Mouse (Mus musculus) left cerebral cortex, postnatal 36 days (tissue): ENCODE data around the gene Slc2a3. TPM values are rescaled to one million over a fixed set of nuclear protein-coding genes. Genes with fewer than 3 reads are reported as not detected.

Source experiments
- DNase-seq, 2 experiments: peaks; one replicate each; pipeline ENCODE4 v3.0.0; 2021 to 2022; ENCODE audit warnings: low spot score in 2 of 2, mixed read lengths in 1 of 2
- intact Hi-C: fragments of 180-260 bp; cut with DNase I; formaldehyde crosslinking; loops from one replicate; pipeline ENCODE4 v1.15.1; 2025
- total RNA-seq, 2 experiments: library from RNA; stranded (reverse); gene quantifications; 2 replicates each; pipeline ENCODE4 v1.2.3; 2021

Gene Slc2a3
- total RNA-seq: 100 to 1,000 TPM; 125 to 138 TPM

GRCm38 (mm10) chr6:122801301-122801800, at the start of gene Slc2a3:
TSS of gene Slc2a3 (minus strand) at chr6:122801640.
- peak; percentile 75 to 80 for DNase-seq
- intact Hi-C loops: loop anchor here (5.0 kb wide), 1 partner anchor 59 kb away; no protein-coding TSS in a partner anchor

DNA sequence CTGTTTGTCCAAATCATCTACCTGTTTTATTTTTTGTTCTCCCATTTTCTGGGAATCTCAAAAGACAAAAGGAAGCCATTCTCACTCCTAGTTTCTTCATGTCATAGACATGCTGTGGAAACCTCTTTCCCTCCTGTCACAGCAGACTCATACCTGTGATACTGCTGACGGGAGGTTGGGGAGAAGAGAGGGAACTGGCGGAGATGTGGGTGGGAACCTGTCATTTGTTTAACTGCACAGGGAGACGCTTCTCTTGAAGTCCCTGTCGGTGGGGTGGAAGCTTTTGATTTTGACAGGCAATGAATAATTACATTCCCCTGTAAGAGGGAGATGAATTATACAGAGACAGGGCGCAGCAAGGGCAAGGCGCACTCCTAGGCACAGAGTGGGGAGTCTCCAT, 42.3 kb upstream of the Slc2a3 start:
- DNase-seq: no peak
- intact Hi-C loops: no loop called here

- intact Hi-C loops: no loop called here
- DNase-seq: no peak
Measured at GRCm38 (mm10) chr6:122837539-122837938, 36.1 kb upstream of the Slc2a3 start.

DNA sequence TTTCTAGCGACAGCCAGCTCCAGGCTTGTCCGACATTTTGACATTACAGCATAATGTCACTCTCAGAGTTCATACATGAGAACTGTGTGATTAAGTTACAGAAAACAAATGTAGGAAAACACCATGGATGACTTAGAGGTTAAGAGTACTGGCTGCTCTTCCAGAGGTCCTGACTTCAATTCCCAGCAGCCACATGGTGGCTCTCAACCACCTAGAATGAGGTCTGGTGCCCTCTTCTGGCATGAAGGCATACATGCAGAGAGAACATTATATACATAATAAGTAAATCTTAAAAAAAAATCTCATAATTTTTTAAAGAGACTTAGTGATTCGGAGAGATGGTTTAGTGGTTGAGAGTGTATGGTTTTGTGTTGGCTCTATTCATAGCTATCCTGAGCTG, 35.5 kb upstream of the Slc2a3 start:
- no peak for DNase-seq
- intact Hi-C loops: no loop called here

DNA sequence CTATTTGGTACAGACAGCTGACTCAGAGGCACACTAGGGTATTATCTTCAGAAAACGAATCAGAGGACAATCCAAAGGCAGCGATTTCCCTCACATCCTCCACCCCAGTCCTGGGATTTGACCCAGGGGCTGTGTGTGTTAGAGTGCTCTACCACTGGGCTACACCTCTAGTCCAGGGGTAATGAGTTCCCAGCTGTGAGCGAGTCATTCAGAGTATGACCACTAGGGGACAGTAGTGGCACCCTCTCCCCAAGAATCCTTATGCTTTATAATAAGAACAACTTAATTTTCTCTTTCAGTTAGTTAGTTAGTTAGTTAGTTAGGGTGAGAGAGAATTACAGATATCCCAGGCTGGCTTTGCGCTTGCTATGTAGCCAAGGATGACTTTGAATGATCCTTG, 32.9 kb upstream of the Slc2a3 start:
- intact Hi-C loops: loop anchor here (5.0 kb wide), 1 partner anchor 33 kb away; no protein-coding TSS in a partner anchor
- DNase-seq: no peak

- DNase-seq: no peak
- intact Hi-C loops: loop anchor here (5.0 kb wide), 1 partner anchor 34 kb away; no protein-coding TSS in a partner anchor
Measured at GRCm38 (mm10) chr6:122832880-122833279, 31.4 kb upstream of the Slc2a3 start.

GRCm38 (mm10) chr6:122828086-122828485, 26.6 kb upstream of the Slc2a3 start:
- no peak for DNase-seq
- intact Hi-C loops: no loop called here

GRCm38 (mm10) chr6:122825923-122826742, 24.7 kb upstream of the Slc2a3 start:
- DNase-seq: peak; percentile 89 to 90
- intact Hi-C loops: no loop called here

DNA sequence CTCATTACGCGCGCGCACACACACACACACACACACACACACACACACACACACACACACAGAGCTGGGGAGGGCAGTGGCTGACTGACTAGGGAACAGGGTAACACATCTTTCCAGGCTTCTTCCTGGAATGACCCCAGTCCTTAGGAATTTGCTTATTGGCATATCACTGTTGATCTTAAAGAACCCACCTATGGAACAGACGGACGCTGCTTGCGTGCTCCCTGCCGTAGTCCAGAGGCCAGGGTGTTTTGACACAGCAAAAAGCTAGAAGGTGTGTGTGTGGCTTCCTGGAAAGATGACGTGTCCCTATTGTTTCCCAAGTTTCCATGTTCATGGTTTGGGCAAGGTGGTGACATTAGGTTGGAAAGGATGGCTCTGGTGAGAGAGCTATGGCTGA, 23.7 kb upstream of the Slc2a3 start:
- DNase-seq: no peak
- intact Hi-C loops: no loop called here

DNA sequence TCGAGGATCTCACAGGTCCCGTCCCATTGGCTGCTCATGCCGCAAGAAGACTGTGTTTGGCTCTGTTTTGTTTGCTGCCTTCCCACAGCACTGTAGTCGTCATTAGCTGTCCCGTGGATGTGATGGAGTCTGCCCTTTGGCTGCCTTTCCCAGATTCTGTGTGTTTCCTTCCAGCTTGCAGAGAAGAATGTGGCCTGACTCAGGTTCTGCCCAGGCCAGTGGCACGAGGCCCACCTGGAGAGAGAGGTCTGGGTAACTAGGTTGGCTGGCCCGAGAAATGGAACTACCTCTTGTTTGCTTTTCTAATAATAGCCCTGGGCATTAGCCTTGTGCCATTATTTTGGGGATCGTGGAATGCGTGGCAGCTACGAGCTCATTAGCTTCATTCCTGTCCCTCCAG, 22.6 kb upstream of the Slc2a3 start:
- no peak for DNase-seq

GRCm38 (mm10) chr6:122821822-122822221, 20.4 kb upstream of the Slc2a3 start:
- intact Hi-C loops: no loop called here
- DNase-seq: no peak

More for the DNA sequence above, 22.6 kb upstream of the Slc2a3 start:
- intact Hi-C loops: no loop called here

- no peak for DNase-seq
- intact Hi-C loops: no loop called here
Measured at GRCm38 (mm10) chr6:122820799-122821650, 19.6 kb upstream of the Slc2a3 start.

- DNase-seq: peak in 1 of 2 experiments; percentile 27
- intact Hi-C loops: no loop called here
Measured at GRCm38 (mm10) chr6:122820071-122820798, 18.8 kb upstream of the Slc2a3 start.

DNA sequence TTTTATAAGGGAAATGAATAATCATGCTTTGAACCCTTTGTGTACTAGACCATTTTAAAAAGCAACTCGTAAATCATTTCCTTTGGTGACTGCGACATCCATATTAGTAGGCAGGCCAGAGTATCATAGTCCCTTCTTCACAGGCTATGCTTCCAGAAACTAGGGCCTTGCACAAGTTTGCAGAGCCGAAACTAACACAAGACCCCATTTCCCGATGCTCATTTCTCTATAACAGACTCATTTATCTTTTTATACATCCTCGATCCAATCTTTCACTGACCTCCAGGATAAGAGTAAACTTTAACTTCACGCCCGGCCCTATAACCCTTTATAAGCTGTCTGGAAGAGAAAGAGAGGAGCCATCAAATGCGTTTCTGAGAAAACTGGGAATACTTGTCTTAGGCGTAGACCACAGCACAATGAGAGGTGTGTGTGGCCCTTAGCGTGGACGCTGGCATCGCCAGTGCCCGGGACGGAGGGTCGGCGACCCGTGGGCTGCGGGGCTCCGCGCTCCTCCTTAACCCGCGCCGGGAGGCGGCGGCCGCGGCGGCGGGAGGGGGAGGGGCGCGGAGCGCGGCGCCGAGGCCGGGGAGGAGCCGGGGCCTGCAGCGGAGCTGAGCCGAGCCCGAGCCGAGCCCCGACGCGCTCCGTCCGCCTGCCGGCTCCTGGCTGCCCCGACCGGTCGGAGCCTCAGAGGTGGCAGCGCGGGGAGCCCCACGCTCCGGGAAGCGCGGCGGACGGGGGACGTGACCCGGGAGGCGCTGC, 18.0 kb upstream of the Slc2a3 start, which contains the start of gene Foxj2:
Gene Foxj2 (plus strand): TSS at position 609 of the 765 bp plus-strand sequence.
- intact Hi-C loops: loop anchor here (1.0 kb wide), 1 partner anchor 8 kb away; no protein-coding TSS in a partner anchor
- peak; percentile 65 to 76 for DNase-seq

DNA sequence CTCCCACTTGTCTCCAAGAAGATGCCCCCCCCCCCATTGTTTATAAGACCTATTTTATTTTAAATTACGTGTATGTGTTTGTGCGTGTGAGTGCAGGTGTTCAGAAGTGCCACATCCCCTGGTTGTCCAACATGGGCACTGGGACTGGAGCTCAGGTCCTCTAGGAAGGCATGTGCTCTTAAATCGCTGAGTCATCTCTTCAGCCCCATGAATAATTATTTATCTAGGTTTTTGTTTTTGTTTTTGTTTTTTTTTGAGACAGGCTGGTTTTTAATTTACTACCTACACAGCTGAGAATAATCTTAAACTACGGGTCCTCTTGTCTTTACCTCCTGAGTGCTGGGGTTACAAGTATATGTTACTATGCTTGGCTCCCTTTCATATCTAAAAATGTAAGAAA, 12.2 kb upstream of the Slc2a3 start:
- DNase-seq: no peak
- intact Hi-C loops: loop anchor here (5.0 kb wide), 2 partner anchors 51 to 59 kb away; partner anchors contain the start of gene Necap1

DNA sequence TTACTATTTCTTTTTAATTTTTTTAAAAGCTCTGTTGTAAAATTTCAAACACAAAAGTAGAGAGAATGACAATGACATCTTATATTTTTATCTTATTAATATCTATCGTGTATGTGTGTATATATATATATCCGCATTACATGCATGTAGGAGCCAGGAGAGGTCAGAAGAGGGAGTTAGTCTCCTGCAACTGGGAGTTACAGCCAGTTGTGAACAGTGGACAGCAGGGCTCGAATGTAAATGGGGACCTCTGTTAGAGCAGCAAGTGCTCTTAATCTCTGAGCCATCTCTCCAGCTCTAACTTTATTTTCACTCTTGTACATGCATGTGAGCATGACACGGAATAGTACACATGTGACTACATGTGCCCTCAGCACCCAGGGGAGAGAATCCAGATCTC, 11.3 kb upstream of the Slc2a3 start:
- intact Hi-C loops: loop anchor here (5.0 kb wide), 2 partner anchors 50 to 60 kb away; partner anchors contain the start of gene Necap1
- DNase-seq: no peak

DNA sequence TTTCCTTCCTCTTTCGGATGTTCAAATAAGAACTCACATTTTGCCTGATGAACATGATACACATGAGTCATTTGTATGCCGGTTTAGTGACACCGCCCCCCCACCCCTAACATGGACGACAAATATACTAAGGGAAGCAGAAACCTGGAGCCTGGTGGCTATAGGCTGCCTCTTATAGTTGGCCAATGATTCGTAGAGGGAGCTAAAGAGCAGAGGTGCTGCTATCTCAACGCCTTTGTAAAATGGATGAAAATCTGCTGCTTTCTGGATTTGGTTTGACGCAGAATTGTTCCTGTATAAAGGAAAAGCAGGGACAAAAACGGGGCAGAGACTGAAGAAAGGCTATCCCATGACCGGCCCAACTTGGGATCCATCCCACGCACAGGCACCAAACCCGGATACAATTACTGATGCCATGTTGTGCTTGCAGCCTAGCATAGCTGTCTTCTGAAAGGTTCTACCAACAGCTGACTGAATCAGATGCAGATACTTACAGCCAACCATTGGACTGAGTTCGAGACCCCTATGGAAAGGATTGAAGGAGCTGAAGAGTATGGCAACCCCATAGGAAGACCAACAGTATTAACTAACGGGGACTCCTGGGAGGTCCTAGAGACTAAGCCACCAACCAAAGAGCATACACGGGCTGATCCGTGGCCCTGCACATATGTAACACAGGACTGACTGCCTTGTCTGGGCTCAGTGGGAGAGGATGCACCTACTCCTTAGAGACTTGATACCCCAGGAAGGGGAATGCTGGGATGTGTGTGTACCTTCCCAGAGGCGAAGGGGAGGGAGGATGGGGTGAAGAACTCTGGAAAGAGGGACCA, 10.5 kb upstream of the Slc2a3 start:
- peak in 1 of 2 experiments; percentile 28 for DNase-seq
- intact Hi-C loops: loop anchor here (1.0 to 5.0 kb wide), 3 partner anchors 7 to 60 kb away; partner anchors contain the start of genes Foxj2 and Necap1

GRCm38 (mm10) chr6:122811280-122811652, 9.8 kb upstream of the Slc2a3 start:
- intact Hi-C loops: loop anchor here (1.0 to 5.0 kb wide), 3 partner anchors 8 to 61 kb away; partner anchors contain the start of genes Foxj2 and Necap1
- peak; percentile 91 to 94 for DNase-seq
